Mouse (Mus musculus): ENCODE measurements at regions not wholly inside any gene's neighbourhood (a gene's known extent, or its start where the extent isn't known, plus 50 kb on each side); places are given as distances from the start of the nearest gene placed in this dataset.
"Not testable (repeated sequence)": the region's sequence is repeated elsewhere in the genome, so short reads cannot be mapped to it uniquely, and the experiment has no call there.

DNA sequence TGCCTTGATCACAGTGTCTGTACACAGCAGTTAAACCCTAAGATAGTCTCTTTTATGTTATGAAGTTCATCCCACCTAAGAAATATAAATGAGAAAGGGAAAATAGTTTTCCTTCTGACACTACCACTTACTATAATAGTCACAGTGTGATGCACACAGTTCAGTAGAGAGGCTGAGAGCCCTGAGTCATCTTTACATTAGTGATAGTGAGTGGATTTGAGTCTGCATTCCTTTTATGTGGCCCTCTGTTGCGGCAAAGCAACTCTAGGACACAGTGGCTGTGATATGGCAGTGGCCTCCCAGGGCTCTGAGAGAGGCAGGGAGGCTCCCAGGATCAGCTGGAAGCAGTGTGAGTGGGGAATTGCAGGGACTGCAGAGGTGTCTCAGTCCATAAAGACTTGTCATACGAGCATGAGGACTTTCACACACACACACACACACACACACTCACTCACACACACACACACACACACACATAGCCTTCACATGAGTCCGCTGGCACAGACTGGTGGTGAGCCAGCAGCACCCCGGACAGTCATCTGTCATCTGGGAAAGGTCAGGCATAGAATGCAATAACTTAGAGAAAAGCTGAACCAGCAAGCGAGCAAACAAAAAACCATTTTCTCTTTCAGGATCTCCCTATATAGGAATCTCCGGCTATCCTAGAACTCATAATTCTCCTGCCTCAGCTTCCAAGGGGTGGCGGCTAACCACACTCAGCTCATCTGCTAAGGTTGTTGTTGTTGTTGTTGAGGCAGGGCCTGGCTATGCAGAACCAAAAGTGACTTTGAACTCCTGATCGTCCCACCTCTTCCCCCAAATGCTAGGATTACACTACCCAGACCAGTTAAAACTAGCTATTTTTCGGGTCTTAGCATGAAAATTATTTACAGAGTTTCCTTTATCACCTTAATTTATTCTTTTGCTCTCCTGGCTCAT lies 102.3 kb downstream of the Ero1lb start:
- TF ChIP-seq CTCF (IDR thresholded peaks at IDR 0.05; ENCODE audit: low read depth); EP300 (optimal IDR thresholded peaks at IDR 0.05): not testable (repeated sequence)
